ENCODE assay signal across 17 mouse cellular contexts in the genomic region with DNA sequence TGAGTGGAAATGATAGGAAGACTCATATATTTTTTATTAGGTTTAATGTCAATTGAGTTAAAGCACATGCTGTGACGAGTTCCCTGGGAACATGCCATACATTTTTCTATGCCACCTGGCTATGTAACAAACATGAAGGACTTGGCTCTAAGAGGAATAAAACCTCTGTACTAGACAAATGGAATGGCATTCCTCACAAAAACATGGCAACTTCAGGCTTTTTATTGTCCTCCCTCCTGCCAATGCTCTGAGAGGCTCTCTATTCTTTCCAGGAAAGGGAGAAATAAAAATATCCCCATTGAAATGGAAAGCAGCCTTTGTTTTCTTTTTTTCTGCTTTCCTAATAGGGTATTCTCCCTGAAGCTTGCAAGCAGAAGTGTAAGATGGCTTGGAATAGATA.
DNase-seq lines count a peak whose midpoint lies in the region; ATAC-seq and TF ChIP-seq lines count a peak whose summit lies in the region.
"Had no signal": no experiment of that assay in that cellular context is flagged by ENCODE, and none has a peak within 500 bp of the region (broad histone marks: within the 10 kb centered on the region; RNA-seq: fewer than 3 reads in every experiment).

No protein-coding gene starts in this region.

- no peaks in the 10 kb centered on the region for H3K9me3 ChIP-seq in lung, postnatal 0 days (ENCODE audit: low read length)
- H3K9me3 ChIP-seq in forebrain, embryonic 11.5 days (ENCODE audit: control insufficient read depth, low read length): no peaks in the 10 kb centered on the region
- no peaks in the 10 kb centered on the region for H3K9me3 ChIP-seq in midbrain, embryonic 13.5 days
- H3K9me3 ChIP-seq: limb, embryonic 13.5 days; liver, embryonic 15.5 days had no signal

- ATAC-seq in lung, postnatal 0 days: no peak
- ATAC-seq in forebrain, embryonic 11.5 days (replicated peaks; ENCODE audit: low FRiP score): peak; percentile 47
- ATAC-seq in midbrain, embryonic 13.5 days: no peak

- no peak overlapping the region for H3K9ac ChIP-seq in lung, postnatal 0 days (replicated peaks; ENCODE audit: low read depth)
- no peak overlapping the region for H3K9ac ChIP-seq in forebrain, embryonic 11.5 days (ENCODE audit: low read length)
- H3K9ac ChIP-seq in midbrain, embryonic 13.5 days (replicated peaks): no peak overlapping the region
- H3K9ac ChIP-seq: limb, embryonic 13.5 days; liver, embryonic 15.5 days had no signal

- no peak overlapping the region for H3K4me2 ChIP-seq in lung, postnatal 0 days (replicated peaks; ENCODE audit: low read depth, low read length)
- H3K4me2 ChIP-seq in forebrain, embryonic 11.5 days (ENCODE audit: low read depth, low read length, severe bottlenecking): no peak overlapping the region
- no peak overlapping the region for H3K4me2 ChIP-seq in midbrain, embryonic 13.5 days (replicated peaks)
- H3K4me2 ChIP-seq: limb, embryonic 13.5 days; liver, embryonic 15.5 days had no signal

- DNase-seq in embryo, embryonic 10.5 days (ENCODE audit: low spot score): peak; percentile 10
- DNase-seq in embryo, embryonic 9.5 days (ENCODE audit: extremely low spot score): no peak
- DNase-seq in lung, postnatal 0 days (ENCODE audit: low spot score): peak; percentile 9
- DNase-seq in lung, adult 2 months: no peak
- no peak for DNase-seq in forebrain, embryonic 11.5 days (ENCODE audit: low spot score)
- no peak for DNase-seq in heart, postnatal 14 days
- DNase-seq: adrenal gland, adult 8-10 months; gastrocnemius, postnatal 36 days; kidney, adult 18-20 months; kidney, postnatal 14 days; lung, postnatal 36 days; right cerebral cortex, postnatal 14 days; thymus, postnatal 14 days had no signal

- peak; percentile 34 for TF ChIP-seq EP300 in lung, postnatal 0 days (IDR thresholded peaks at IDR 0.05)

- 34% methylated on average over 1 of the region's 1 CpGs for WGBS in lung, postnatal 0 days
- WGBS in lung, adult 2 months: 50% methylated on average over 1 of the region's 1 CpGs
- 13% methylated on average over 1 of the region's 1 CpGs for WGBS in forebrain, embryonic 11.5 days
- 33% methylated on average over 1 of the region's 1 CpGs for WGBS in midbrain, embryonic 13.5 days

- no peaks in the 10 kb centered on the region for H3K36me3 ChIP-seq in lung, postnatal 0 days (ENCODE audit: insufficient read depth, low read length)
- no peaks in the 10 kb centered on the region for H3K36me3 ChIP-seq in forebrain, embryonic 11.5 days (ENCODE audit: control insufficient read depth, insufficient read depth, low read length)
- no peaks in the 10 kb centered on the region for H3K36me3 ChIP-seq in midbrain, embryonic 13.5 days
- H3K36me3 ChIP-seq: limb, embryonic 13.5 days; liver, embryonic 15.5 days had no signal

- no peak for TF ChIP-seq POLR2A in lung, adult 2 months (IDR thresholded peaks at IDR 0.05; ENCODE audit: borderline replicate concordance, extremely low read depth, low read depth, low read length)

- H3K27me3 ChIP-seq in lung, postnatal 0 days (replicated peaks; ENCODE audit: insufficient read depth, low read length): no peaks in the 10 kb centered on the region
- H3K27me3 ChIP-seq in forebrain, embryonic 11.5 days (ENCODE audit: control insufficient read depth, insufficient read depth, low read length): no peaks in the 10 kb centered on the region
- H3K27me3 ChIP-seq in midbrain, embryonic 13.5 days: no peaks in the 10 kb centered on the region
- H3K27me3 ChIP-seq: CH12.LX; limb, embryonic 13.5 days; liver, embryonic 15.5 days had no signal

- H3K27ac ChIP-seq in lung, postnatal 0 days (ENCODE audit: low read length): no peak overlapping the region
- no peak overlapping the region for H3K27ac ChIP-seq in forebrain, embryonic 11.5 days (ENCODE audit: low read depth, low read length)
- H3K27ac ChIP-seq in midbrain, embryonic 13.5 days: peak overlapping the region; percentile 30; the same call in 1 of the 2 replicates
- H3K27ac ChIP-seq: limb, embryonic 13.5 days; liver, embryonic 15.5 days had no signal

- no peak overlapping the region for H3K4me3 ChIP-seq in lung, postnatal 0 days (ENCODE audit: low read depth, low read length)
- H3K4me3 ChIP-seq in lung, adult 2 months (replicated peaks; ENCODE audit: extremely low read depth, low read depth, low read length): no peak overlapping the region
- H3K4me3 ChIP-seq in forebrain, embryonic 11.5 days (ENCODE audit: low read depth, low read length): no peak overlapping the region
- no peak overlapping the region for H3K4me3 ChIP-seq in midbrain, embryonic 13.5 days (replicated peaks)
- H3K4me3 ChIP-seq: limb, embryonic 13.5 days; liver, embryonic 15.5 days had no signal

- TF ChIP-seq CTCF in lung, postnatal 0 days (IDR thresholded peaks at IDR 0.05): no peak
- TF ChIP-seq CTCF in lung, adult 2 months (IDR thresholded peaks at IDR 0.05; ENCODE audit: insufficient read depth, low read length): no peak

- intact Hi-C loops in heart, postnatal 14 days (cut with DNase I): no loop called here

- H3K4me1 ChIP-seq in lung, postnatal 0 days (ENCODE audit: insufficient read depth, low read depth, low read length): no peaks in the 10 kb centered on the region
- no peaks in the 10 kb centered on the region for H3K4me1 ChIP-seq in lung, adult 2 months (ENCODE audit: control insufficient read depth, insufficient read depth, low read length)
- 0 out of 2 replicates have a peak, but pooled peaks cover 2% of the 10 kb centered on the region for H3K4me1 ChIP-seq in forebrain, embryonic 11.5 days (replicated peaks; ENCODE audit: control insufficient read depth, insufficient read depth, low read length)
- peaks cover 5% of the 10 kb centered on the region; the same call in 1 of the 2 replicates for H3K4me1 ChIP-seq in midbrain, embryonic 13.5 days (replicated peaks)
- H3K4me1 ChIP-seq: liver, embryonic 15.5 days had no signal

Comparison
In these comparisons a context has a peak if more than half of its experiments do, and no peak if none do; other contexts are left out.
1. DNase-seq: peak in embryo, embryonic 10.5 days (single experiment) and lung, postnatal 0 days (single experiment); none in embryo, embryonic 9.5 days (single experiment), lung, adult 2 months (single experiment), forebrain, embryonic 11.5 days (single experiment) and heart, postnatal 14 days (0 of 2).